ENCODE assay signal across 22 mouse cellular contexts in genomic region chr5:4853503-4853902, GRCm38 (mm10).
DNase-seq lines count a peak whose midpoint lies in the region; ATAC-seq and TF ChIP-seq lines count a peak whose summit lies in the region.
"Had no signal": no experiment of that assay in that cellular context is flagged by ENCODE, and none has a peak within 500 bp of the region (broad histone marks: within the 10 kb centered on the region; RNA-seq: fewer than 3 reads in every experiment).

No protein-coding gene starts in this region.

- H3K4me2 ChIP-seq in intestine, embryonic 16.5 days (ENCODE audit: low read depth, low read length) = no peak overlapping the region
- no peak overlapping the region for H3K4me2 ChIP-seq in intestine, embryonic 15.5 days (replicated peaks)
- H3K4me2 ChIP-seq in liver, embryonic 12.5 days = no peak overlapping the region
- H3K4me2 ChIP-seq in midbrain, embryonic 11.5 days = no peak overlapping the region
- no peak overlapping the region for H3K4me2 ChIP-seq in midbrain, postnatal 0 days (ENCODE audit: low read depth, low read length, poor library complexity, severe bottlenecking)
- H3K4me2 ChIP-seq: embryonic facial prominence, embryonic 15.5 days; forebrain, embryonic 15.5 days; heart, embryonic 15.5 days; hindbrain, embryonic 14.5 days; liver, embryonic 15.5 days; midbrain, embryonic 12.5 days; neural tube, embryonic 12.5 days had no signal

- H3K36me3 ChIP-seq in intestine, embryonic 16.5 days (ENCODE audit: control insufficient read depth, insufficient read depth, low read length) = no peaks in the 10 kb centered on the region
- H3K36me3 ChIP-seq in intestine, embryonic 15.5 days = no peaks in the 10 kb centered on the region
- no peaks in the 10 kb centered on the region for H3K36me3 ChIP-seq in liver, adult 2 months (ENCODE audit: control insufficient read depth, insufficient read depth, low read length)
- H3K36me3 ChIP-seq in liver, embryonic 12.5 days = no peaks in the 10 kb centered on the region
- H3K36me3 ChIP-seq in midbrain, embryonic 11.5 days (ENCODE audit: control insufficient read depth, insufficient read depth, low read length) = no peaks in the 10 kb centered on the region
- no peaks in the 10 kb centered on the region for H3K36me3 ChIP-seq in midbrain, postnatal 0 days (ENCODE audit: insufficient read depth, low read length)
- H3K36me3 ChIP-seq: embryonic facial prominence, embryonic 15.5 days; forebrain, embryonic 15.5 days; heart, embryonic 15.5 days; liver, embryonic 15.5 days; midbrain, embryonic 12.5 days; neural tube, embryonic 12.5 days had no signal

- H3K4me1 ChIP-seq in intestine, embryonic 16.5 days (ENCODE audit: control insufficient read depth, insufficient read depth, low read length) = no peaks in the 10 kb centered on the region; the same call in 1 of the 2 replicates
- H3K4me1 ChIP-seq in intestine, embryonic 15.5 days (replicated peaks) = 0 out of 2 replicates have a peak, but pooled peaks cover 3% of the 10 kb centered on the region
- H3K4me1 ChIP-seq in liver, adult 2 months (ENCODE audit: control insufficient read depth, insufficient read depth, low read length) = peaks cover 2% of the 10 kb centered on the region; the same call in 1 of the 2 replicates
- no peaks in the 10 kb centered on the region for H3K4me1 ChIP-seq in liver, embryonic 12.5 days
- peaks cover 19% of the 10 kb centered on the region for H3K4me1 ChIP-seq in midbrain, embryonic 11.5 days (ENCODE audit: control insufficient read depth, insufficient read depth, low read length)
- no peaks in the 10 kb centered on the region for H3K4me1 ChIP-seq in midbrain, postnatal 0 days (ENCODE audit: insufficient read depth, low read length)
- H3K4me1 ChIP-seq: heart, embryonic 15.5 days; liver, embryonic 15.5 days had no signal

- TF ChIP-seq CTCF in liver, adult 2 months (IDR thresholded peaks at IDR 0.05; ENCODE audit: low read depth, low read length) = no peak
- TF ChIP-seq CTCF in midbrain, postnatal 0 days (IDR thresholded peaks at IDR 0.05) = no peak

- 66% methylated on average over 2 of the region's 2 CpGs for WGBS in intestine, embryonic 16.5 days
- 78% methylated on average over 2 of the region's 2 CpGs for WGBS in intestine, embryonic 15.5 days
- 86% methylated on average over 2 of the region's 2 CpGs for WGBS in liver, adult 2 months
- 79% methylated on average over 2 of the region's 2 CpGs for WGBS in liver, embryonic 12.5 days (ENCODE audit: insufficient replicate concordance)
- WGBS in midbrain, embryonic 11.5 days = 95% methylated on average over 2 of the region's 2 CpGs
- WGBS in midbrain, postnatal 0 days = 84% methylated on average over 2 of the region's 2 CpGs

- H3K4me3 ChIP-seq in intestine, embryonic 16.5 days (ENCODE audit: low read length) = no peak overlapping the region
- no peak overlapping the region for H3K4me3 ChIP-seq in intestine, embryonic 15.5 days (replicated peaks)
- no peak overlapping the region for H3K4me3 ChIP-seq in liver, adult 2 months (ENCODE audit: insufficient read depth, low read depth, low read length)
- no peak overlapping the region for H3K4me3 ChIP-seq in liver, embryonic 12.5 days
- H3K4me3 ChIP-seq in midbrain, embryonic 11.5 days (ENCODE audit: low read depth, low read length) = no peak overlapping the region
- H3K4me3 ChIP-seq in midbrain, postnatal 0 days (ENCODE audit: low read depth, low read length) = no peak overlapping the region
- H3K4me3 ChIP-seq: embryonic facial prominence, embryonic 15.5 days; forebrain, embryonic 15.5 days; heart, embryonic 15.5 days; left cerebral cortex, adult 2 months; liver, embryonic 15.5 days; midbrain, embryonic 12.5 days; neural tube, embryonic 12.5 days had no signal

- TF ChIP-seq POLR2A in liver, adult 2 months (IDR thresholded peaks at IDR 0.05; ENCODE audit: extremely low read depth, insufficient read depth, low read length) = no peak

- H3K9me3 ChIP-seq in intestine, embryonic 16.5 days (ENCODE audit: control insufficient read depth, low read length) = no peaks in the 10 kb centered on the region
- H3K9me3 ChIP-seq in intestine, embryonic 15.5 days = no peaks in the 10 kb centered on the region
- no peaks in the 10 kb centered on the region for H3K9me3 ChIP-seq in liver, embryonic 12.5 days (replicated peaks)
- no peaks in the 10 kb centered on the region for H3K9me3 ChIP-seq in midbrain, embryonic 11.5 days (ENCODE audit: control insufficient read depth, low read length)
- H3K9me3 ChIP-seq in midbrain, postnatal 0 days (ENCODE audit: low read length) = no peaks in the 10 kb centered on the region
- H3K9me3 ChIP-seq: embryonic facial prominence, embryonic 15.5 days; forebrain, embryonic 15.5 days; heart, embryonic 15.5 days; liver, embryonic 15.5 days; midbrain, embryonic 12.5 days; neural tube, embryonic 12.5 days had no signal

- H3K27me3 ChIP-seq in intestine, embryonic 16.5 days (replicated peaks; ENCODE audit: control insufficient read depth, insufficient read depth, low read length) = no peaks in the 10 kb centered on the region
- H3K27me3 ChIP-seq in intestine, embryonic 15.5 days (replicated peaks) = no peaks in the 10 kb centered on the region
- H3K27me3 ChIP-seq in liver, adult 2 months (ENCODE audit: control insufficient read depth, insufficient read depth, low read length) = no peaks in the 10 kb centered on the region
- no peaks in the 10 kb centered on the region for H3K27me3 ChIP-seq in liver, embryonic 12.5 days (replicated peaks)
- H3K27me3 ChIP-seq in midbrain, embryonic 11.5 days (ENCODE audit: control insufficient read depth, insufficient read depth, low read length) = no peaks in the 10 kb centered on the region
- no peaks in the 10 kb centered on the region for H3K27me3 ChIP-seq in midbrain, postnatal 0 days (ENCODE audit: insufficient read depth, low read length)
- H3K27me3 ChIP-seq: embryonic facial prominence, embryonic 15.5 days; forebrain, embryonic 15.5 days; heart, embryonic 15.5 days; liver, embryonic 15.5 days had no signal

- no peaks in the 10 kb centered on the region for H3K79me2 ChIP-seq in liver, adult 2 months (ENCODE audit: control insufficient read depth, insufficient read depth, low read length)

- no peak overlapping the region for H3K9ac ChIP-seq in intestine, embryonic 16.5 days (ENCODE audit: low read depth, low read length)
- H3K9ac ChIP-seq in intestine, embryonic 15.5 days = no peak overlapping the region
- H3K9ac ChIP-seq in liver, adult 2 months (ENCODE audit: low read depth, low read length) = no peak overlapping the region
- H3K9ac ChIP-seq in liver, embryonic 12.5 days = no peak overlapping the region
- no peak overlapping the region for H3K9ac ChIP-seq in midbrain, embryonic 11.5 days (ENCODE audit: low read length)
- H3K9ac ChIP-seq in midbrain, postnatal 0 days (replicated peaks; ENCODE audit: low read length, poor library complexity, severe bottlenecking) = no peak overlapping the region
- H3K9ac ChIP-seq: embryonic facial prominence, embryonic 15.5 days; forebrain, embryonic 15.5 days; heart, embryonic 15.5 days; hindbrain, embryonic 14.5 days; liver, embryonic 15.5 days; midbrain, embryonic 12.5 days; neural tube, embryonic 12.5 days had no signal

- 0 out of 2 replicates have a peak overlapping the region, but pooled peaks have one; percentile 70 for H3K27ac ChIP-seq in intestine, embryonic 16.5 days (ENCODE audit: low read length)
- no peak overlapping the region for H3K27ac ChIP-seq in intestine, embryonic 15.5 days
- H3K27ac ChIP-seq in liver, adult 2 months (replicated peaks; ENCODE audit: insufficient read depth, low read depth, low read length) = no peak overlapping the region
- no peak overlapping the region for H3K27ac ChIP-seq in liver, embryonic 12.5 days
- no peak overlapping the region for H3K27ac ChIP-seq in midbrain, embryonic 11.5 days (ENCODE audit: low read depth, low read length)
- no peak overlapping the region for H3K27ac ChIP-seq in midbrain, postnatal 0 days (ENCODE audit: low read depth, low read length)
- H3K27ac ChIP-seq: embryonic facial prominence, embryonic 15.5 days; heart, embryonic 15.5 days; hindbrain, embryonic 14.5 days; left cerebral cortex, adult 2 months; liver, embryonic 15.5 days; midbrain, embryonic 12.5 days; neural tube, embryonic 12.5 days had no signal

- DNase-seq in liver, adult 2 months (ENCODE audit: extremely low read depth, low read depth, low spot score) = peak; percentile 7
- peak; percentile 69 for DNase-seq in midbrain, embryonic 11.5 days (ENCODE audit: low spot score, missing footprints)
- no peak for DNase-seq in midbrain, postnatal 0 days (ENCODE audit: low spot score)
- no peak for DNase-seq in gastrocnemius, postnatal 14 days
- DNase-seq: adrenal gland, postnatal 25 days; cerebellum, adult 9-10 months; gastrocnemius, postnatal 25 days; heart, postnatal 4 days; right cerebral cortex, postnatal 14 days; thymus, postnatal 25 days had no signal

- ATAC-seq in intestine, embryonic 16.5 days = no peak
- ATAC-seq in intestine, embryonic 15.5 days = no peak
- ATAC-seq in liver, embryonic 12.5 days = no peak
- ATAC-seq in midbrain, embryonic 11.5 days (ENCODE audit: low FRiP score) = no peak
- ATAC-seq in midbrain, postnatal 0 days (ENCODE audit: low FRiP score) = no peak
- ATAC-seq: forebrain, embryonic 15.5 days; inflammation-experienced regulatory T-cells, adult 6 months had no signal

- intact Hi-C loops in gastrocnemius, postnatal 14 days (cut with DNase I; ENCODE audit: low total_unique reads) = no loop called here

Comparison
In these comparisons a context has a peak if more than half of its experiments do, and no peak if none do; other contexts are left out.
1. DNase-seq: peak in liver, adult 2 months (single experiment) and midbrain, embryonic 11.5 days (single experiment); none in midbrain, postnatal 0 days (single experiment) and gastrocnemius, postnatal 14 days (single experiment).